Mouse (Mus musculus): Measurements from ENCODE around the gene Dram2.
"Not testable (repeated sequence)": the region's sequence is repeated elsewhere in the genome, so short reads cannot be mapped to it uniquely, and the experiment has no call there.

Gene Dram2

GRCm38 (mm10) chr3:106547171-106547923, at the start of gene Dram2, which contains the start of gene Cept1:
Gene Dram2 (plus strand): TSS chr3:106547798.
Gene Cept1 (minus strand): TSS chr3:106547802.
- DNase-seq (ENCODE audit: low read depth, low spot score), result peak; percentile 85

- DNase-seq (ENCODE audit: low read depth, low spot score), result no peak
These were observed 47.1 kb upstream of the Dram2 start for GRCm38 (mm10) chr3:106500510-106500909.

DNA sequence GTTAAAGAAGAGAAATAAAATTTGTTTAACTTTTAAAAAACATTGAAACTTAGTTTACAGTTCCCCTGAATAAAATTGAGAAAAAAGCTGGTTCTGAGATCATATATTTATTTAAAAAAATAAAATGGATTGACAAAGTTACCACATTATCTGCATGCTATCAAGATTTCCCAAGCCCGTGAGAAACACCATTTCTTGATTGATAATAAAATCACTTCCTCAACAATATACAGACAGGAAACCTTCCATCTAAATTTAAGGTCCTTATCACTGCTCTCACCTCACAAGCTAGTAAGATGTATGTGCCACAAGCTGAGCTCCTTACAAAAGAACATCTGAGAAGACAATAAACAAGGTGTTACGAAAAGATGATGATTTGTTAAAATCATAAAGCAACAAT, 44.7 kb upstream of the Dram2 start:
- no peak for DNase-seq (ENCODE audit: low read depth, low spot score)

DNA sequence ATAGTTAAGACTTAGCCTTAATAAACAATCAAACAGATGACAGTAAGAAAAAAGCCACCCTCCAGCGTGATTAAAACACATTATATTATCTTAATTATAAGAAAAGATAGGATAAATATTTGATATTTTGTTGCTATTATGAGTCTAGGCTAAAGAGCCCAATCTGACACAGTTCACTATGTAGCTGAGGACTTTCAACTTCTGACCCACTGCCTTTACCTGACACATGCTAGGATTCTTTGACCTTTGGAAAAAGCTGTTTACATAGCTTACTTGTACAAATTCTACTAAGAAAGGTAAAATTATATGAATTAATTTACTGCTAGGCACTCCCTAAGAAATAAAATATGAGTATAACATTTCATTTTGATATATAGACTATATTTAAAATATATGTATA, 36.9 kb upstream of the Dram2 start:
- DNase-seq (ENCODE audit: low read depth, low spot score), result no peak

DNA sequence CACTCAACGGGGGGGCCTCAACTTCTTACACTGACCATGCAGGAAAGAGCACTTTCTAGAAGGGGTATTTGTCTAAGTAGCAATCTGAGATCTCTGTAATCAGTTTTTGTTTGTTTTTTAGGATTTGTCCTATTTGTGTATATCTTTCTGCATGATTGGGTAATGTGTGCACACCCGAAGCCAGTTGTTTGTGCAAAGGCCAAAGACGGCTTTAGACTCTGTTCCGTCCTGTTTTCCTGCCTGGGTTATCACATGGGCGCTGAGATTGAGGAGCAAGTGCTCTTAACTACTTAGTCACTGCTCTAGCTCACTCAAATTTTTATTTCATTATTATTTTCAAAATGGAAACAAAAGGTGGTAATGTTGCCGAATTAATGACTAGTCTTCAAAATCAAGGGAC, 32.6 kb upstream of the Dram2 start:
- no peak for DNase-seq (ENCODE audit: low read depth, low spot score)

DNA sequence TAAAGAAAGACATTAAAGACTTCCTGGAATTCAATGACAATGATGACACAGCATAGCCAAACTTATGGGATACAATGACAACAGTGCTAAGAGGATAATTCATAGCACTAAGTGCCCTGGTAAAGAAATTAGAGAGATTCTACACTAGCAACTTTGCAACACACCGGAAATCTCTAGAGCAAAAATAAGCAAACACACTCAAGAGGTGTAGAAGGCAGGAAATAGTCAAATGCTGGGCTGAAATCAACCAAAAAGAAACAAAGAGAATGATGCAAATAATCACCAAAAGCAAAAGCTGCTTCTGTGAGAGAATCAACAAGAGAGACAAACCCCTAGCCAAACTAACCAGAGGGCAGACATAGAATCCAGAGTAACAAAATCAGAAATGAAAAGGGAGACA, 24.9 kb upstream of the Dram2 start:
- no peak for DNase-seq (ENCODE audit: low read depth, low spot score)

GRCm38 (mm10) chr3:106526411-106526810, 21.2 kb upstream of the Dram2 start:
- no peak for DNase-seq (ENCODE audit: low read depth, low spot score)

DNA sequence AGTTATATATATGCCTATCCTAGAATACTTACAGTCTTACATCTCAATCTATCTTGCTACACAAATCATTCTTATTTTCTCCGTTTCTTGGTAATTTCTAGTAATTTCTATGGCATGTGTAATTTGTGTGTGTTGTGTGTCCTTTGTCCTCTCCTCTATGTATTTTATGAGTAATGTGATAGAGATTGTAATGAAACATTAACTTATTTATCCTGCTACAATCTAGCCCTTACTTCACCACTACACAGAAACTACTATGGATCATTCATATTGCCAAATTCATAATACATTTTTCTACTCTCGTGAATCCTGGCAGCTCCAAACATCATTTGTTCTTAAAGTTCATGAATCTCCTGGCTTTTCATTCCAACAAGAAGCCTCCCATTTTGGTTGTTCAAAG, 19.6 kb upstream of the Dram2 start:
- DNase-seq (ENCODE audit: low read depth, low spot score), result no peak

DNA sequence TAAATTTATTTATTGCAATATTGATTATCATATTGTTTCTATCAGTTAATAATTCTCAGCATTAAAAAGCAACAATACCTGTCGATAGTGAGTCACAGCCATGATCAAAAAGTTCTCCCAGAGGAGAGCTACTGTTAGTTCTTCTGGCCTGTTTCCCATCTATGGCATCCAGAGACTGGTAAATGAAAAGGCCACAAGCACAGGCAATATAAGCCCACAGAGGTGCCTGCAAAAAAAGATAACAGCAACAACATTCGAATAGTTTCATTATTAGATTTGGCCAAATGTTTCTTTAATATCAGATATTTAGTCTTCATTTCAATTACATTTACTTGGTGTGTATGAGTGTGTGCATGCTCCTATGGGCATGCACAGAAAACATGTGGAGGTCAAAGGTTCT, 14.3 kb upstream of the Dram2 start:
- no peak for DNase-seq (ENCODE audit: low read depth, low spot score)

DNA sequence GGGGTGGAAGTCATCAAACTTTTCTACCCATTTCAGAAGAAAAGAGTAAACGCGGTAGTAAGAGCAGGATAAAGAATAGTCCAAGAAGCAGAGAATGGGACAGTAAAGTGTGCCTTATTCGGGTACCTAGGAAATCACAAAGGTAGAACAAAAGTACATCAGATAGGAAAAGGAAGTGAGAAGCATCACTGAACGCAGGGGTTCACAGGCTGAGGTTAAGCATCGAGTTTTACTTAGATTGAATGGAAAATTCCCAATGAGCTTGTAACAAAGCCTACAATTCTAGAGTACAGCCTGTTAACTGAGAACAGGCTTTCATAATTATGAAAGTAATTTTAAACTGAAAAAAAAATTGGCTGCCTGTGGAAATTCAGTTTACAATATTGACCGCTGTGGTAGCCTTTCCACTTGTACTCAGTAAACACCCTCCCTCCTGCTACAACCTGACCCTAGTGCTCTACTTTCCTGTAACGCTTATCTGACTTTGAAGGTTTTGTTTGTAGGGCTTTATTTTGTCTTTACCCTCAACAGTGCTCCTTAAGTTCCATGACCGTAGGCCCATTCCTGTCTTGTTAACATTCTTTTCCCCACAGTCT, 2.8 kb upstream of the Dram2 start:
- no peak for DNase-seq (ENCODE audit: low read depth, low spot score)

DNA sequence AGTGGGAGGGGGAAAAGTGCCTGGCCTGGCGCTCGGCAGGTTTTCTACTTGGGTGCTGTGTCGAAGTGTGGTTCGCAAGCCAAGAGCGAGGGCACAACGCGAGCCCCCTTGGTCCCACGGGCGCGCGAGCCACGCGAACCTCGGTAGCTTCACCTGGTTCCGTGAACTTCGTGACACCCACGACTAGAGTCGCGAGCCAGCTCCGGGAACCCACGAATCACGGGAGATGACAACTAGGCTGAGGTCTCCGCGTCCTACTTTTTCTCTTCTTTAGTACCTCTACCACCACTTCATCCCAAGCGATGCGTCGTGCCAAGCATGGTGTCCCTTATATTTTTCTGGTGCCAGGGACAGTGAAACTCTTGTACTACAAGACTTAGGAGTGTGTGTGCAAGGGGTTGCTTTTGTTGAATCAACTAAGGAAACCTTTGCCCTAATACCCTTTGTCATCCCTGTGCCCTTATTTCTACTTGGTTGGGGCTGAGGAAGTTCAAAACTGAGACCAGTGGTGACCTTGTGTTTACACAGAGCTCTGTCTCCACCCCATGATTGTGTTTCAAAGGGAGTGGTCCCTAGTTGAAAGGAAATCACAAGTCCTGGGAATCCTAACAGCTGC, 434 bp downstream of the Dram2 start:
- DNase-seq (ENCODE audit: low read depth, low spot score), result peak; percentile 8

DNA sequence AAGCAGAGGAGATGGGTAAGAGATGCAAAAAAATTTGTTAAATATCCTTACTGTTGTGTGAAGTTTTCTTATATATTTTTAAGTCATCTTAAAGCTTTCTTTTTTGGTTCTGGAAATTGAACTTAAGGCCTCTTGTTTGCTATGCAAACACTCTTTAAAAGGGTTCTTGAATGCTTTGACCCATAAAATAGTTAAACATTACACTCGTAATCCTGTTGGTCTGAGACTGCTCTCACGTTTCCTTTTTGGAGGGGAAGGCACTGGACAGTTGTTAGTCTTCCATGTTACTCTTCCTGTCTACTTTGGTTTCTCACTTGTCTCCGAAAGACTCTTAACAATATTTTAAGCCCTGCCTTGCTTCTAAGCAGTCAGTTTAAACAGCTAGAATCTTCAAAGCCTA, 1.4 kb downstream of the Dram2 start:
- DNase-seq (ENCODE audit: low read depth, low spot score), result no peak

DNA sequence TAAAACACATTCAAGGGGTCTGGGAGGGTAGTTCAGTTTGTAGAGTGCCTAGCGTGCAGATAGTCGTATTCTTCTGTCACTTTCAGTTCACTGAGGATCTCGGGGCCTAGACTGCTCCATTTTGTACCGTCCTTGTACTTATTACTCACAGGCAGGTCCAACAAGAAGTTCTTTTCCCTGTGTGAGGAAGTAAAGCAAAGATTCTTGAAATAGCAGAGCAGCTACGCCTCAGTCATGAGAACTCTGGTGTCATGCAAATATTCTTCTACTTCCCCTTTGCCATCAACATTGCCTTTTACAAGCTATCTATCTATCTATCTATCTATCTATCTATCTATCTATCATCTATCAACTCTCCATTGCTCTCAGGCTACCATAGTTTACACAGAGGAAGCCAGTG, 5.8 kb downstream of the Dram2 start:
- no peak for DNase-seq (ENCODE audit: low read depth, low spot score)

DNA sequence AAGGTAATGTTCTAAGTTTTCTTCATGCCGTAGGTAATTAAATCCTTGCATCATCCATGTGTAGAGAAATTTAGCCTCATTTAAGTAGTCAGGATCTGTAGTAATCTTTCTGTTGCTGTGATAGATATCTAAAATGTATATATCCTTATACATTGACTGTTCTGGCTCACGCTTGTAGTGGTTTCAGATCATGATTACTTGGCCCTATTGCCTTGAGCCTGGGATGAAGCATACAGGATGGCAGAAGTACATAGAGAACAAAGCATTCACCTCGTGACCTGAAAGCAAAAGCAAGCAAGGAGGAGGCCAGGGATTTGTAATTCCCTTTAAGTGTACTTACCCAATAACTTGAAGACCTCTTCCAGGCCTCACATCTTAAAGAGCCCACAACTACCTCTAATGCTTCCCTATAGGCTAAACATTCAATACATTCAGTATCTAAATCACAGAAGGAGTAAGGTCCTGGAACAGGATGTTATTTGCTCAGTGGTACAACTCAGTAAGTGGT, 8.2 kb downstream of the Dram2 start:
- DNase-seq (ENCODE audit: low read depth, low spot score), result no peak

GRCm38 (mm10) chr3:106558271-106558670, 10.7 kb downstream of the Dram2 start:
- no peak for DNase-seq (ENCODE audit: low read depth, low spot score)

DNA sequence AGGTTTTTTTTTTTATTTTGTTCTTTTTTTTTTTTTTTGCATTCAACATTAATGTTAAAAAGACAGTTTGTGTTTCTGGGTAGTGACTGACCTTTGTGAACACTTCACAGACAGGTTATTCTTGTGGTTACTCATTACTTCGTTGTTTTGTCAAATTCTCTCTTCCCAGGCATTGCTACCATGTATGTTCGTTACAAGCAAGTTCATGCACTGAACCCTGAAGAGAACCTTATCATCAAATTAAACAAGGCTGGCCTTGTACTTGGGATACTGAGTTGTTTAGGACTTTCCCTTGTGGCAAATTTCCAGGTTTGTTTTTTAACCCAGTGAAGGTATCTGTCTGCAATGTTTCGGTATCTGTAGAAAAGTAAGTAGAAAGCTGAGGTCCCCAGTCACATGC, 18.3 kb downstream of the Dram2 start:
- DNase-seq (ENCODE audit: low read depth, low spot score), result no peak

DNA sequence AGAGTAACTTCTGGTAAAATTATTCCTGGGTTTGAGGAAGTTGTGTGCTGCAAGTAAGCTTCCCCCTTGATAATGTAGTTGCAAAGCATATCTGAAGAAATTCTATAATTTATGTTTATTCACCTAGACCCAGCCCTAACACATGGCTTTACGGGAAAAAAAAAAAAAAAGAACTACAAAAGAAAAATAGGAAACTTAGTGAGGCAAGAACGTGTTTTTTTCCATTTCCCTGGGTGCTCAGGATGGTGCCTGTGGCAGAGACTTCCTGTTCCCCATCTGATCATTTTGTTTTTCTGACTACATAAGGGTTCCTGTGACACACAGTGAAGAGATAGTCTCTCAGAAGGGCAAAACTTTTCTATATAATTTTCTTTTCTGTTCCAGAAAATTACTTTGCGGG, 25.6 kb downstream of the Dram2 start:
- no peak for DNase-seq (ENCODE audit: low read depth, low spot score)

DNA sequence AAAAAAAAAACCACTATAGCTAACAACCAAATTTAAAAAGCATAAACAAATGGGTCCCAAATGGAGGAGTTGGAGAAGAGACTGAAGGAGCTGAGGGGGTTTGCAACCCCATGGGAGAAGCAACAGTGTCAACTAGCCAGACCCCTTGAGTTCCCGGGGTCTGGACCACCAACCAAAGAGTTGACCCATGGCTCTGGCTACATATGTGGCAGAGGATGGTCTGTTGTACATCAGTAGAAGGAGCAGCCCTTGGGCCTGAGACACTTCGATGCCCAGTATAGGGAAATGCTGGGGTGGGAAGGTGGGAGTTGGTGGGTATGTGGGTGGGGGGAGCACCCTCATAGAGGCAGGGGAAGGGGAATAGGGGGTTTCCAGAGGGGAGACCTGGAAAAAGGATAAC, 31.7 kb downstream of the Dram2 start:
- DNase-seq (ENCODE audit: low read depth, low spot score), result no peak

- not testable (repeated sequence) for DNase-seq (ENCODE audit: low read depth, low spot score)
These were observed 46.0 kb downstream of the Dram2 start for GRCm38 (mm10) chr3:106593631-106594030.

GRCm38 (mm10) chr3:106618103-106618502, 70.5 kb downstream of the Dram2 start:
- DNase-seq (ENCODE audit: low read depth, low spot score), result no peak
